Mouse (Mus musculus): ENCODE data around the gene 2700097O09Rik. TPM values are rescaled to one million over a fixed set of nuclear protein-coding genes. Genes with fewer than 3 reads are reported as not detected.
"Not testable (repeated sequence)": the region's sequence is repeated elsewhere in the genome, so short reads cannot be mapped to it uniquely, and the experiment has no call there.

Gene 2700097O09Rik
- 15.9 and 17.1 TPM in 2 replicates for polyA plus RNA-seq (2012; rRNA removed)

GRCm38 (mm10) chr12:55079726-55080600 is at the start of gene 2700097O09Rik, which contains the start of gene Srp54a:
Gene 2700097O09Rik, minus strand, starts transcription at chr12:55080110.
Gene Srp54a, plus strand, starts transcription at chr12:55080262.
- peak; percentile 71; the same call in 1 of the 2 replicates for TF ChIP-seq POLR2A (IDR thresholded peaks at IDR 0.05; ENCODE audit: extremely low read depth, insufficient read depth, low read length)
- H3K4me3 ChIP-seq (ENCODE audit: insufficient read depth, low read length): peak within 1 kb of the TSS; percentile 73
- H3K27ac ChIP-seq (ENCODE audit: insufficient read depth, low read length): peak within 1 kb of the TSS; percentile 92
- H3K4me1 ChIP-seq (ENCODE audit: control insufficient read depth, insufficient read depth, low read length): not testable (repeated sequence)

GRCm38 (mm10) chr12:55124731-55125130 is 44.8 kb upstream of the 2700097O09Rik start:
- not testable (repeated sequence) for H3K27ac ChIP-seq (ENCODE audit: insufficient read depth, low read length); H3K4me3 ChIP-seq (ENCODE audit: insufficient read depth, low read length); H3K4me1 ChIP-seq (ENCODE audit: control insufficient read depth, insufficient read depth, low read length)

GRCm38 (mm10) chr12:55124242-55124641 is 44.3 kb upstream of the 2700097O09Rik start, which contains the start of gene Fam177a:
Gene Fam177a, plus strand, starts transcription at chr12:55124469.
- not testable (repeated sequence) for H3K4me1 ChIP-seq (ENCODE audit: control insufficient read depth, insufficient read depth, low read length); H3K27ac ChIP-seq (ENCODE audit: insufficient read depth, low read length); H3K4me3 ChIP-seq (ENCODE audit: insufficient read depth, low read length)

GRCm38 (mm10) chr12:55112616-55113015 is 32.7 kb upstream of the 2700097O09Rik start:
- not testable (repeated sequence) for H3K4me3 ChIP-seq (ENCODE audit: insufficient read depth, low read length); H3K27ac ChIP-seq (ENCODE audit: insufficient read depth, low read length); H3K4me1 ChIP-seq (ENCODE audit: control insufficient read depth, insufficient read depth, low read length)

- H3K4me3 ChIP-seq (ENCODE audit: insufficient read depth, low read length); H3K4me1 ChIP-seq (ENCODE audit: control insufficient read depth, insufficient read depth, low read length); H3K27ac ChIP-seq (ENCODE audit: insufficient read depth, low read length): not testable (repeated sequence)
Measured at GRCm38 (mm10) chr12:55092127-55092526, 12.2 kb upstream of the 2700097O09Rik start.

- not testable (repeated sequence) for H3K4me1 ChIP-seq (ENCODE audit: control insufficient read depth, insufficient read depth, low read length); H3K27ac ChIP-seq (ENCODE audit: insufficient read depth, low read length)
- H3K4me3 ChIP-seq (ENCODE audit: insufficient read depth, low read length): peak overlapping the region; percentile 73
Measured at GRCm38 (mm10) chr12:55080601-55080942, 662 bp upstream of the 2700097O09Rik start.

- not testable (repeated sequence) for H3K4me1 ChIP-seq (ENCODE audit: control insufficient read depth, insufficient read depth, low read length); H3K27ac ChIP-seq (ENCODE audit: insufficient read depth, low read length)
- H3K4me3 ChIP-seq (ENCODE audit: insufficient read depth, low read length): peak overlapping the region; percentile 73; the same call in 1 of the 2 replicates
Measured at GRCm38 (mm10) chr12:55078706-55079105, 1.2 kb downstream of the 2700097O09Rik start.

- Histone ChIP-seq H3K27ac (ENCODE audit: insufficient read depth, low read length) (no peak overlapping the region), H3K4me3 (ENCODE audit: insufficient read depth, low read length) (no peak overlapping the region), H3K4me1 (ENCODE audit: control insufficient read depth, insufficient read depth, low read length) (no peaks in the 10 kb centered on the region)
- TF ChIP-seq CTCF (IDR thresholded peaks at IDR 0.05; ENCODE audit: extremely low read depth, insufficient read depth, low read length) (no peak), POLR2A (IDR thresholded peaks at IDR 0.05; ENCODE audit: extremely low read depth, insufficient read depth, low read length) (no peak)
Measured at GRCm38 (mm10) chr12:55075296-55075695, 4.6 kb downstream of the 2700097O09Rik start.

- TF ChIP-seq CTCF (IDR thresholded peaks at IDR 0.05; ENCODE audit: extremely low read depth, insufficient read depth, low read length) (no peak), POLR2A (IDR thresholded peaks at IDR 0.05; ENCODE audit: extremely low read depth, insufficient read depth, low read length) (no peak)
- Histone ChIP-seq H3K4me1 (ENCODE audit: control insufficient read depth, insufficient read depth, low read length) (no peaks in the 10 kb centered on the region), H3K4me3 (ENCODE audit: insufficient read depth, low read length) (no peak overlapping the region), H3K27ac (ENCODE audit: insufficient read depth, low read length) (no peak overlapping the region)
Measured at GRCm38 (mm10) chr12:55073686-55074085, 6.2 kb downstream of the 2700097O09Rik start.

- no peak overlapping the region for H3K4me3 ChIP-seq (ENCODE audit: insufficient read depth, low read length)
- no peak for TF ChIP-seq CTCF (IDR thresholded peaks at IDR 0.05; ENCODE audit: extremely low read depth, insufficient read depth, low read length)
- no peak for TF ChIP-seq POLR2A (IDR thresholded peaks at IDR 0.05; ENCODE audit: extremely low read depth, insufficient read depth, low read length)
- no peak overlapping the region for H3K27ac ChIP-seq (ENCODE audit: insufficient read depth, low read length)
- no peaks in the 10 kb centered on the region for H3K4me1 ChIP-seq (ENCODE audit: control insufficient read depth, insufficient read depth, low read length)
Measured at GRCm38 (mm10) chr12:55072495-55072894, 7.4 kb downstream of the 2700097O09Rik start.

- Histone ChIP-seq H3K27ac (ENCODE audit: insufficient read depth, low read length) (no peak overlapping the region), H3K4me1 (ENCODE audit: control insufficient read depth, insufficient read depth, low read length) (no peaks in the 10 kb centered on the region), H3K4me3 (ENCODE audit: insufficient read depth, low read length) (no peak overlapping the region)
- TF ChIP-seq POLR2A (IDR thresholded peaks at IDR 0.05; ENCODE audit: extremely low read depth, insufficient read depth, low read length) (no peak), CTCF (IDR thresholded peaks at IDR 0.05; ENCODE audit: extremely low read depth, insufficient read depth, low read length) (no peak)
Measured at GRCm38 (mm10) chr12:55062141-55062540, 17.8 kb downstream of the 2700097O09Rik start.

Data from cortical plate, adult 2 months (tissue).